Mouse (Mus musculus) right cerebral cortex, postnatal 25 days (tissue): ENCODE data around the gene Fam222a.

Source experiments
- DNase-seq: peaks from one replicate; pipeline ENCODE4 v3.0.0; 2022

Gene Fam222a

DNA sequence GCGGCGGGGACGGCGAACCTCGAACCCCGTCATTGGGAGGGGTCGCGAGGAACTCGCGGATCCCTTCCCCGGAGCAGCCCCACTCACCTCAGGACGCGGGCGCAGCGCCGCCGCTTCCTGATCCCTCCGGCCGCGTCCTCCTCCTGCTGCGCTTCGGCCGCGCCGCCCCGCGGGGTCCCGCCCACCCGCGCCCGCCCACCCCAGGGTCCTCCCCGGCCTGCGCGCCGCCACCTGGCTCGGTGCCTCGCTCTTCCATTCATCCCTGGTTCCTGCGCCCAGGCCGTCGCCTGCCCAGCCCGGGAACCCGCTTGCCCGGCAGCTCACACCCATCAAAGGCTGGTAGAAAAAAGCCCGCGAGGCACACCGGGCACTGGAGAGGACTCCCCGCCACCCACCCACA, 90.4 kb downstream of the Fam222a start, which contains the start of gene Trpv4:
Gene Trpv4 (minus strand): TSS at position 167 of the 400 bp plus-strand sequence.
- DNase-seq: no peak

DNA sequence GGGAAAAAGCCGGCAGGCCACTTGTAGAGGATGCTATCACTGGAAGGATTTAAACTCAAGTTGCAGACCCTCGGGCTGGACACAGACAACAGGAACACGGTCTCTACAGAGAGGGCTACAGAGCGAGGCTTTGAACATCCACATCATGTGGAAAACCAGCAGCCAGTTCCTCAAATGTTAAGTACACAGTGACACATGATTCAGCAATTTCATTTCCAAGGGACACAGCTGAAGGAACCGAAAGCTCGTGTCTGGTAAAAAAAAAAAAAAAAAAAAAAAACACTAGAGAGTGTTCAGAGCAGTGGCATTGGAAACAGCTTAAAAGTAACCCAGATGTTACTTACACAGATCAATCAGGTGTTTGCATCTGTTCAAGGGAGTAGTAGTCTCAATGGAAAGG, 93.2 kb downstream of the Fam222a start:
- DNase-seq: no peak
